Mouse (Mus musculus) skeletal muscle tissue, adult 2 months (tissue): ENCODE measurements around the gene Rfx7.
"Not testable (repeated sequence)": the region's sequence is repeated elsewhere in the genome, so short reads cannot be mapped to it uniquely, and the experiment has no call there.

Source experiments
- DNase-seq: peaks from one replicate; pipeline ENCODE4 v3.0.0-alpha.2; 2012; ENCODE audit warnings: low read depth, low spot score

Gene Rfx7

DNA sequence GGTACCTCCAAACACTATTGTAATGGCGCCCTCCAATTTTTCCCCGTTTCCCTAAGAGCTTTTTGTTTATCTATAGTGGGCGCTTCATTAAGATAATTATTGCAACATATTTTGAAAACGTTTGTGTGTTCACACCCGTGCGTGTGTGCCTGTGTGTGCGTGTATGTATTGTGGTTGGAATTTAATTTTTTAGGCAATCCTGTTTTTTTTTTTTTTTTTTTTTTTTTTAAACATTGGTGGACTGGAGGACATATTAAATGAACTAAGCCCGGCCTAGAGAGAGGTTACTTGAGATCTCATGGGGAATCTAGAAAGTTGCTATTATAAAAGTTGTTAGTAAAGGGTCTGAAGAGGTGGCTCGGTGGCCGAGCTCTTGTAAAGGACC is 131.5 kb downstream of the Rfx7 start:
- no peak for DNase-seq

GRCm38 (mm10) chr9:72664409-72665351 is 132.6 kb downstream of the Rfx7 start:
- DNase-seq: no peak

GRCm38 (mm10) chr9:72665517-72665916 is 133.5 kb downstream of the Rfx7 start:
- DNase-seq: no peak

DNA sequence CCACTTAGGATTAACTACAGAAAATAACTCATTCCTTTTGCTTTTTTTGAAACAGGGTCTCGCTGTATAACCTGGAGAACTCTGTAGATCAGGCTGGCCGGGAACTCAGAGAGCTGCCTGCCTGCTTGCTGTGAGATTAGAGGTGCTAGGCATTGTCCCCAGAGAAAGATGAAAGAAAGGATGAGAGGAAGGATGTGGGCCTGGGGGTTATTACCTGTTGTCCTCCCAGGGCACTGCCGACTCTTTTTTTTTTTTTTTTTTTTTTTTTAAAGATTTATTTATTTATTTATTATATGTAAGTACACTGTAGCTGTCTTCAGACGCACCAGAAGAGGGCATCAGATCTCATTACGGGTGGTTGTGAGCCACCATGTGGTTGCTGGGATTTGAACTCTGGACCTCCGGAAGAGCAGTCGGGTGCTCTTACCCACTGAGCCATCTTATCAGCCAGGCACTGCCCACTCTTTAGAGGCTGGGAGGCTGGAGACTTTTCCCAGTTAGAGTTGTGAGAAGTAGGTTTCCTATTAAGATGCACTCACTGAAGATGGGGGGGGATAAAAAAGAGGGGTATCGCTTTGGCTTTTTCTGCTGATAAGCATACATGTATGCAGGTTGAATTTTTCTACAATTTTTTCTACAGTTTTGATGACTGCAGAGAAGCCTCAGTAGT is 134.4 kb downstream of the Rfx7 start:
- not testable (repeated sequence) for DNase-seq

DNA sequence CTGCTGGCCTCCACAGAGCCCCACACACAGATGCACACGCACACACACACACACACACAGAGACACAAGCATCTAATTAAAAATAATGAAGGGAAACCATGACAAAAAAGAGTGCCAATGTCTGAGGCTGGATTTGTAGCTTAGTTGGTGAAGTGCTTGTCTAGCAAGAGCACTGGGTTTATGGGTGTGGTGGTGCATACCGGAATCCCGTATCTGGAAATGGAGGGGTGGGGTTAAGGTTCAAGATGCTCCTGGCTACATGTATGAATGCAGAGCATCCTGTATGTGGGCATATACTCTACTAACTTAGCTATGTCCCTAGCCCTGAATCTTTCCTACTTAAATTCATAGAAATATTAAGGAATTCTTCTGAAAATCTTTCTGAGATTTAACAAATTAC is 135.1 kb downstream of the Rfx7 start:
- DNase-seq: no peak

GRCm38 (mm10) chr9:72669383-72669782 is 137.3 kb downstream of the Rfx7 start:
- no peak for DNase-seq

- peak; percentile 66 for DNase-seq
Measured at GRCm38 (mm10) chr9:72672361-72672760, 140.3 kb downstream of the Rfx7 start.
